Mouse (Mus musculus) urinary bladder, postnatal 25 days (tissue): Measurements from ENCODE around the gene Cyth4.
A peak's percentile ranks its signal among the peaks of the same experiment; 100 is the strongest.

Experiments
- DNase-seq: peaks from one replicate; pipeline ENCODE4 v3.0.0; 2022; ENCODE audit warnings: low spot score

Cyth4 gene

GRCm38 (mm10) chr15:78623426-78623825 lies 26.6 kb downstream of the Cyth4 start:
- peak; percentile 53 for DNase-seq

- DNase-seq, result peak; percentile 39
Measured at GRCm38 (mm10) chr15:78624431-78624950, 27.6 kb downstream of the Cyth4 start.

- DNase-seq, result no peak
Measured at GRCm38 (mm10) chr15:78624961-78625360, 28.1 kb downstream of the Cyth4 start.

GRCm38 (mm10) chr15:78626285-78626684 lies 29.4 kb downstream of the Cyth4 start:
- DNase-seq, result no peak

- no peak for DNase-seq
Measured at GRCm38 (mm10) chr15:78632387-78632786, 35.5 kb downstream of the Cyth4 start.

- no peak for DNase-seq
Measured at GRCm38 (mm10) chr15:78633413-78633812, 36.6 kb downstream of the Cyth4 start.

- no peak for DNase-seq
Measured at GRCm38 (mm10) chr15:78634095-78634737, 37.4 kb downstream of the Cyth4 start.

GRCm38 (mm10) chr15:78635231-78635630 lies 38.4 kb downstream of the Cyth4 start:
- DNase-seq, result no peak

- DNase-seq, result no peak
Measured at GRCm38 (mm10) chr15:78643633-78644032, 46.8 kb downstream of the Cyth4 start.

- no peak for DNase-seq
Measured at GRCm38 (mm10) chr15:78644606-78645005, 47.8 kb downstream of the Cyth4 start.

GRCm38 (mm10) chr15:78647746-78648145 lies 50.9 kb downstream of the Cyth4 start:
- DNase-seq, result no peak

GRCm38 (mm10) chr15:78651169-78651568 lies 54.3 kb downstream of the Cyth4 start:
- no peak for DNase-seq

- no peak for DNase-seq
Measured at GRCm38 (mm10) chr15:78664268-78664667, 67.4 kb downstream of the Cyth4 start.

GRCm38 (mm10) chr15:78669221-78669871 lies 72.5 kb downstream of the Cyth4 start:
- DNase-seq, result no peak

GRCm38 (mm10) chr15:78670341-78670740 lies 73.5 kb downstream of the Cyth4 start:
- DNase-seq, result no peak
